Mouse (Mus musculus): ENCODE results near the gene Prom1.

The Prom1 gene

DNA sequence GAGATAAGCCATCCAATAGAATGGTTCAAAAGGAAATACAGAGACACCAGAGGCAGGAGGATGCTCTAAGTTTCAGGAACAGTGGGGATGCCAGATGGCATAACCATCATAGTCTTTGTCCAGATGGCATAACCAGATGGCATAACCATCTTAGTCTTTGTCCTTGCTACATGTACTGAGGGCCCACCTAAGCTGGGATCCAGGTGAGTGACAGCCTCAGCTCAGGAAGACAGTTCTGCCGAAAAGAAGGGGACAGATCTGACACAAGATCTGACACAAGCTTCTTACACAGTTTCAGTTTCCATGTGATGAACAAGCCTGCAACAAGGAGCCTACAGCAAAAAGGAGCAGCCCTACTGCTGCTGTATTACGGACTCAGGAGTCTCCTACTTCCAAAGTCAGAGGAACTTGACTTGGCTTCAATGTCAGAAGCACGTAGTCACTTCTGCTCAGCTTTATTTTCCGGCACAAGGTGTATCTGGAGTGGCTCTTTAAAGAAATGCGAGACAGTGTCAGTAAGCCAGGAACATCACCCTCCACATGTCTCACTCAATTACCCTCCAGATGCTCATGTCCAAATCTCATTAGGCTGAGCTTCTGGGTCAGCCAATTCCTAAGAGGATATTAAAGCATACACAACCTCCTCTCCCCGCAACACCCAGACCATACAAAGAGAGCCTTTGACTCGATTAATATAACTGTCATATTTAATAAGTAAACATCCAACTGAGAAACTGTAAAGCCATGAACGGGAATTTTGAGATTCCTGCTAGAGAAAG, 21.4 kb downstream of the Prom1 start:
- DNase-seq (ENCODE audit: low spot score), result no peak

DNA sequence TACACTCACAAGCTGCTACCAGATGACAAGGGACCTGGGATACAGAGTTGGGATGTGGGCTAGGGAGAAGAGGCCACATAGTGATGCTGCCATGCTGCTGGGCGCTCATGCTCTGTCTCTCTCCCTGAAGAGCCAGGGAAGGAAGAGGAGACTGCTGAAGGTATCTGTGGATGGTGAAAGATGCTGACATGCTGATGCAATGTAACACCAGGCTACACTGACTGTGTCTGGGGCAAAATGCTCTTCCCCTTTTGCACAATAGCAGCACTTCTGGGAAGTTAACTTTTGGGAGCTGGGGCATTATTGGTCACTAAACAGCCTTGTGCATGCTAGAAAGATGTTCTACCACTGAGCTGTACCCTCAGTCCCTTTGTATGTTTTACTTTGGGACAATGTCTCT, 26.4 kb downstream of the Prom1 start:
- no peak for DNase-seq (ENCODE audit: low spot score)

DNA sequence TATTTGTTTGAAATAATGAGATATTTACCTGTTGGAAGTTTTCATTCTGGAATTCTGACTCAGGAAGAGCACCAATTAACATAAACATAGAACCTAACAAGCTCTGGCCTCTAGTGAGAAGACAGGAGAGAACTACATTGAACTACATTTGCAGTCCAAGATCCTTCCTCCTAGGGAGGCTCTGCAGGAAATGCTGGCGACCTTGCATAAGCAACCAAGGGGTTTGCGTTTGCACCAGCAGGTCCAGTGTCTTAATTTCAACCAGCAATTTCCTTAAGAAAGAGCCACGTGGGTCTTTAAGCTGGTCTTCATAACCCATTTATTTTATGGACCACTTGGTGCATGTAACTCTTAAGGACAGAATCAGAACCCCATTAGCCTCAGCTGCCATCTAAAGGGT, 28.2 kb downstream of the Prom1 start:
- no peak for DNase-seq (ENCODE audit: low spot score)

DNA sequence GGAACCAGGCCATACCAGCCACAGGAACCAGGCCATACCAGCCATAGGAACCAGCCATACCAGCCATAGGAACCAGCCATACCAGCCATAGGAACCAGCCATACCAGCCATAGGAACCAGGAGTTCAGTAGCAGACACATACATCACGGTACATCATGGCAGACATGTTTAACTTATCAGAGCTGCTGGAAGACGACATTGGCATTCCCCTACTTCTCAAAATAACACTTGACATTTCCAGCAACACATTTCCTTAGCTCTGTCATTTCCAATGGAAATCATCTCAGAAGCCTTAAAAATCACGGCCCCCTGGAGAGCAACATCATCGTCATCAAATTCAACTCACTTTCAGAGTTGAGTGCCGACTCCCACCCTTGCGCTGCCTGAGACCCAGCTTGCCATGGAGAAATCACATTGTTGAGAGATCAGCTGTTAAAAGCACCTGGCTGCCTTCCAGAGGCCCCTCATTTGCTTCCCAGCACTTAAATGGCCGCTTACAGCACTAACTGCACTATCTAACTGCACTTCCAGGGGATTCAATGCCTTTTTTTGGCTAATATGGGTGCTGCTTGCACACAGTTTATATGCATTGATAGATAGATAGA, 31.2 kb downstream of the Prom1 start:
- no peak for DNase-seq (ENCODE audit: low spot score)

DNA sequence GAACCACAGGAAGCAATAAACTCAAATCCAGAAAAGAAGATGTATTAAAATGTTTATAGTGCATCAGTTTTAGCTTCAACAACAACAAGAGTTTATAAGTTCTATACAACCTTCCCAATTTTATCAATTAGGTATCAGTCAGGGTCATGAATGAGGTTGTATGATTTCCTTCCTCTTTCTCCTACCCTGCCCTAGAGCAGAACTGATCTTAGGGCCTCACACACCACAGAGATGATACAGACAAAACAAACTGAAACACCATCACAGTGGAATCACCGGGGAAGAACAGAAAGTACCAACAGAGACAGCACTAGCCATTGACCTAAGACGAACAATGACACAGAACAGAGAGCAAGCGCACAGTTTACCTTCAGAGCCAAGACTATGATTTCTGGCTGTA, 43.6 kb downstream of the Prom1 start:
- DNase-seq (ENCODE audit: low spot score), result no peak

DNA sequence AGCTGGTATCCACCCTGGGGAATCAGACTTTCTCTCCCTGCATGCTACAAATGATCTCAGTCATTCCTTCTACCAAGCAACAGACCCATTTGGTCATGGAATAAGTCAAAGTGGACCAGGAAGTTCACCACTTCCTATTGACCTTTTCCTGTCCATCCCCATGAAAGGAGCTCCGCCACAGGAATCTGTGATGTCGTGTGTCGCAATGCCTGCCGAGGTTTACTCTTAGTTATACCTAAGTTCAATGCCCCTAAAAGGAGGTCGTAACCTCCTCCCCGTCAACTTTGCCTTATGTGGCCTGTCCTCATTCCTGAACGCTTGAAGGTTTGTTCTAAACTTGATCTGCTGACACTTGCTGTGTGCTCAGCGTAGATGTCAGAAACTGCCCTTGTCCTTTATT, 51.6 kb downstream of the Prom1 start:
- no peak for DNase-seq (ENCODE audit: low spot score)

DNA sequence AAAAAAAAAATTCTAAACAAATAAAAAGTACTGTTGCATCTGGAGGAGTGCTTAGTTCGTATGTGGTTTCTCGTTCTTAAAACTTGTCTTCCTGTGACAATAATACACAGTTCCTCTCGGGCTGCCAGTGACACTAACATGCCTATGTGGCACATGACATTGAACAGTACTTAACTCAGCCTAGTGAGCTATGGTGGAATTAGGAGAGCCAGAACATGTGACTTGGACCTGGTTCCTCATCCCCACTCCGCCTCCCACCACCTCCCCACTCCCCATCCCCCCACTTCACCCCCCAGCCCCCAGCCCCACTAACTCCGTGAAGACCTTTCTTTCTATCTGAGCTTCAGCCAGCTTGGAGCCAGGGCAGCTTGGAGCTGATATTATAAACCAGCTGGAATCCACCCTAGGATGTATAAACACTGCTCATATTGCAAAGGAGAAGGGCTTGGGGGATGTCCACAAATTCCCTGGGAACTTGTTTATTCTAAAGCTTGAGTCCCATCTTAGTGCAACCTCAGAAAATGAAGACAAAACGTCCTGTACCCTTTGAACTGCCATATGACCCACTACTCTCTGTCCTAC, 52.3 kb downstream of the Prom1 start:
- no peak for DNase-seq (ENCODE audit: low spot score)

DNA sequence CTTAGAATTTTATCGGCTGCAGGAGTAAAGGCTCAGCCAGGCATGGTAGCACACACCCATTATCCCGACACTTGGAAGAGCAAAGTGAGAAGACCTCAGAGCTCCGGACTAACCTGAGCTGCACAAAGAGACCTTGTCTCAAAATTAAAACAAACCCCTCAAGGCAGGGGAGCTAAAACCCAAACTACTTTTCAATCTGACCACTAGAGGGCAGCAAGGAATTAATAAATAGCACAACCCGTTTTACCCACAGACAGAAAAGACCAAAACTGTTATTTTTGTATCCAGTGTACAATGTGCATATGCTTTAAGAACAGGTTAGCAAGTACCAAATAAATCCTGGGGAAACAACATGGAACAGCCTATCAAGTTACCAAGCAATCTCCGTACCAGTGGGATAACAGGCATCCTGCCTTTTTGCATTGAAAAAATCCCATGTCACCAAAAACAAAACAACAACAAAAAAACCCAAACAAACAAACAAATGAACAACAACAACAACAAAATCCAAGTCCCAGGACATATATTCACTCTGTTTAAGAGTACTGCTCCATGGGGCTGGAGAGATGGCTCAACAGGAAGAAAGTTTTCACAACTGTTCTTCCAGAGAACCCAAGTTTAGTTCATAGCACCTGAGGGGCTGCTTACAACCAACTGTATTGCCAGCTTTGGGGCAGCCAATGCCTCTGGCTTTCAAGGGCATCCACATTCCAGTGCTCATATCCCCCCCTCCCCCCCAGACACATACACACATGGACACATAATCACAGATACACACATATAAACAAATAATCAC, 53.1 kb downstream of the Prom1 start:
- DNase-seq (ENCODE audit: low spot score), result peak; percentile 32

DNA sequence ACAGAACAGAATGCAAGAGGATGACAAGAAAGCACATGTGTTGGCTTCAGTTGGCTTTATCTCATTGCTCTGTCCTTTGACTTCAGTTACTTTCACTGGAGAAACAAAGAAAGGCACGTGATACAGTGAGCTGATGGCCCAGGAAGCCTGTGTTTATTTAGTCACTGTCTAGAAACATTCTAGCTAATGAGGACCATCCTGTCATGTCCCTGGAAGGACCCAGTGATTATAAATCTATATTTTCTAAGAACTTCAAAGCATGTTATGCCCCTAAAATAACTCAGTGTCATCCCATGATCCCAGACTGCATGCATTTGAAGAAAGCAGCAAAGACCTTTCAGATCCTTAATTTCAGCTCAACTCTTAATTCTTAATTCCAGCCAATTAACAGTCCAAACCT, 60.1 kb downstream of the Prom1 start:
- no peak for DNase-seq (ENCODE audit: low spot score)

DNA sequence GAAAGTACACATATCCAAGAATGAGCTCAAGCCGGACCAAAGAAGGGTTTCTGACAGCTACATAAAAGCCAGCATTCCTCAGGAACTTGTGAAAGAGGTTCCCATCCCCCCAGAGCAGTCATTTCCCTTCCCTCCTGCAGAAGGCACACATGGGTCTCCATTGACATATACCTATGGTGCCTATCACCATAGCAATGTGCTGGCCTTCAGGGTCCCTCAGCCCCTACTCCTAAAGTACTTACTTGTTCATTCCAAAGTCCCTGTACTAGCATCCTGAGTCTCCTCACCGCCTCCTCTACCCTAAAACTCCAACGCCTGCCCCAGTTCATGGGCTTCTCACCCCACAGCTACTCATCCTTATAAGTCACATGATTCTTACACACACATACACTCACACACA, 60.8 kb downstream of the Prom1 start:
- no peak for DNase-seq (ENCODE audit: low spot score)

DNA sequence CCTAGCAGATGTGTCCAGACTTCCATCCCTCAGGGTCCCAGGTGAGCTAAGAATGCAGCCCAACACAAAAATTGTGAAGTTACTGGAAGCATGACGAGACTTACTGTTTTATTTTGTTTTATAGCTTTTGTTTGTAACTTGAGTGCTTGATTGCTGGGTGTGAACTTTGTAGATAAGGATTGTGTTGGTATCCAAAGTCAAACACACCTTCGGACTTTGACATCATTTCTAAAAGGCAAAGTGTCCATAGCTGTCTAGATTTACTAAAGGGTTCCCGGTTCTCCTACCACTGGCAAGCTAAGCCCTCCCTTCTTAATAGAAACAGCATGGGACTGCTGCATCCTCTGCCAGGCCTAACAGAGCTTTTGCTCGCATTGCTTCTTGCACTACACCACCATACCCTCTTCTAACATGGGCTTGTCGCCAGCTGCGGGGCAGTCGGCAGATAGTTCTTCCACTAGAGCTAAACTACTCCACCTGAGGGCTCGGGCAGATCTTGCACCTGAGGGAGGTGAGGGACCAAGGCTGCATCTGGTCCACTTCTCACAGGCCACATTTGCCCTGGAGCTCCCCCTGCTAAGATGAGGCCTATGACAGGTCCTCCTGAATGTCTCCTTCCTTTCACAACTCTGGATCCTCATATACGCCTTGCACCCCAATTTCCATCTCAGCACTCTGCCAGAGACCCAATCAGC, 103.4 kb downstream of the Prom1 start:
- DNase-seq (ENCODE audit: low spot score), result no peak

DNA sequence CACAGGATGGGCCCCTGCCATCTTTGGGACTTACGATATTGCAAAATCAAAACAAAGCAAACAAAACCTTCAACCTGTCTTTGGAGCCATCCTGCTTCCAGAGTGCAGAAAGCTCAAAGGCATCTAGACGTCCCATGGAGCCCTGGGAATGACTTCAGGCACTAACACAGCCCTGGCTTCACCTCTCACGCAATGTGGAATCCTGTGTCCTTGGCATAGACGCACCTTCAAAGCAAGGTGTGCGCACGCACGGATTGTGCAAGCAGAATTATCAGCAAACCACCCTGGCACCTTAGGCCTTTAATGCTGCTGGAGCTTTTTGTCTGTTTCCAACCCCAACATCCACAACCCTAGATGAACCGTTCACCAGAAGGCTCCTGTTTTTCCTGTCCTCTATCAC, 104.2 kb downstream of the Prom1 start:
- DNase-seq (ENCODE audit: low spot score), result no peak

DNA sequence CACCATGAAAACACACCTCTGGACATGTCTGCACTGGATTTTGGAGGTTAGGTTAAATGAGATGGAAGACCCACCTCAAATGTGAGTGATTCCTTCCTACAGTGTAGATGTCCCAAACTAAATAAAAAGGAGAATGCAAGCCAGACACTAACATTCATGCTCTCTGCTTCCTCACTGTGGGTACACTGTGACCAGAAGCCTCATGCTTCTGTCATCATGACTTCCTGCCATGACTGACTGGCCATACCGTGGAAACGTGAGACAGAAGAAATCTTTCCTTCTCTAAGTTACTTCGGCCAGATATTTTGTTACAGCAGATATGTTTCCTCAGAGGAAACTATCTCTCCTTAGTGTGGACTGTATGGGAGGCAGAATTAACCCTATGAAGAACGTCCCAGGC, 105.7 kb downstream of the Prom1 start:
- DNase-seq (ENCODE audit: low spot score), result no peak

DNA sequence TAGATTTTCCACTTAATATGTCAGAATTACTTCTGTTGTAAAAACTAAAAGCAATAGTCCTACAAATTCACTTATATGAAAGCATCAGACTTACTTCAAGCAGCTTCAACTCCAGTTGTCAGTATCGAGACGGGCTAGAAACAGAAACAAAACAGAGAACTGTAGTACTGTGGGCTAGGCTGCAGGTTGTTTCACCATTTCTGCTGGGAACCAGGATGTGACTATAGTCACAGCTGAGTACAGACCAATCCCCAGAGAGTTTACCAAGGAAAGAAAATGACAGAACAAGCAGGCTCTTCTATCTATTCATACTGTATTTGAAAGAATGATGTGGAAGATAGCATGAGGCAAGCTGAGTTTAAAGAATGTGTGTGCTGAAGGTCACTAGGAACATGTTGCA, 106.9 kb downstream of the Prom1 start:
- no peak for DNase-seq (ENCODE audit: low spot score)

DNA sequence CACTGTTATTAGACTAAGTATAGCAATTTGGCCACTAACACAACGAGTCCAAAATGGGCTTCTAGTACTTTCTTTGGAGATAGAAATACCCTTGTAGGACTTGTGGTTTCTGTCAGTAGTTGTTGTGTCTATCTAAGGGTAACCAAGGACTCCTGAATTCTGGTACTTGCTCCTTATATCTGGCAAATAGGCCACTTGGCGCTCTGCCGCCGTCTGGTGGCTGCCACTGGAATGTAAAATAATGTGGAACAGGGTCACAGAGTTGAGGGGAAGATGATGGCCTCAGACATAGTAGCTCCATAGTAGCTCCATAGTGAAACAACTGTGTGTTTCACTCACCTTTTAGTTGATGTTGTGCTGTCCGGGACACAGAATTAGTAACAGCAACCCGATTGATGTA, 111.5 kb downstream of the Prom1 start:
- peak; percentile 62 for DNase-seq (ENCODE audit: low spot score)

DNA sequence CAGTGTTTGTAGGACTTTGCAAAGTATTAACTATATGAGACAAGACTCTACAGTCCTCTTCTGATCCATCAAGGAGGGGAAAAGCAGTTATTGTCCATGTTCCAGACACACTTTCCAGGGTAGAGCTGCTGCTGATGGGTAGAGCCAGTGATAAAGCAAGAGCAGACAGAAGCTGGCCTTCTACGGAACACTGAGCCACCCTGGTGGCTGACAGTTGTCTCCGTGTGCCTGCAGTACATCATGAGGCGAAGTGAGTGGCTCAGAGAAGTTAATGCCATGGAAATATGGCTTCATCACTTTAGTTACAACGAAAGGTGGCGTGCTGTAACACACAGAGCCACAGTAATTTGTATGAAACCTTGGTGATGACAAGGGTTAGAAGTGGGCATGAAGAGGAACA, 112.8 kb downstream of the Prom1 start:
- no peak for DNase-seq (ENCODE audit: low spot score)

DNA sequence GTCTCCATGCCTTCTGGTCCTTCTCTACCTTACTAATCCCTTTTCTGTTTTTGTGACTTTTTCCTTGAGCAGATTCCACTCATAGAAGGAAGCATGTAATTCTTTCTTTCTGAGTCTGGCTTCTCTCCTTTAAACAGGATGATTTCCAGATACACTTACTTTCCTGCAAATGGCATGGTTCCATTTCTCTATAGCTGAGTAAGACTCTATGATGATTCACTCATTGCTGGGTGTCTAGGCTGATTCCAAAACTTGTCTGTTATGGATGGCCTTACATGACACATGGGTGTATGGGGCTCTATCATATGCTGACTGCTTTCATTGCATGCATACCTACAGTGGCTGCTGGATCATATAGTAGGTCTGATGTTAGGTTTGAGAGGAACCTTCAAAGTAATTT, 115.6 kb downstream of the Prom1 start:
- no peak for DNase-seq (ENCODE audit: low spot score)

DNA sequence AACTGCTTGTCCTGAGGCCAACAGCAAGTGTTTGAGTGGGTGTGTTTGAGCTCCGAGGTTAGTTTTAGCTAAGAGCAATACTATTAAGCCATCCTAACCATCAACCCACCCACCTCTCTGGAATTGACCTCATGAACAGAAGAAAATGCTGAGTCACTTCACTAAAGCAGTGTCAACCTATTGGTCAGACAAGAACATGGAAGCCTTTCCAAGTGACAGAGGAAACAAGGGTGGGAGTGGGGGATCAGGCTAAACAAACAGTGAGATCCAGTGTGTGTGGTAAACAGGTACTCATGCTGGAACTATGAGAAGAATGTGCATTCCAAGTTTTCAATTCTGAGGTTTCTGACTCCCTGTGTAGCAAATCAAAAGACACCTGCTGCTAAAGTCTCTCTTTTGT, 118.9 kb downstream of the Prom1 start:
- DNase-seq (ENCODE audit: low spot score), result peak; percentile 15

DNA sequence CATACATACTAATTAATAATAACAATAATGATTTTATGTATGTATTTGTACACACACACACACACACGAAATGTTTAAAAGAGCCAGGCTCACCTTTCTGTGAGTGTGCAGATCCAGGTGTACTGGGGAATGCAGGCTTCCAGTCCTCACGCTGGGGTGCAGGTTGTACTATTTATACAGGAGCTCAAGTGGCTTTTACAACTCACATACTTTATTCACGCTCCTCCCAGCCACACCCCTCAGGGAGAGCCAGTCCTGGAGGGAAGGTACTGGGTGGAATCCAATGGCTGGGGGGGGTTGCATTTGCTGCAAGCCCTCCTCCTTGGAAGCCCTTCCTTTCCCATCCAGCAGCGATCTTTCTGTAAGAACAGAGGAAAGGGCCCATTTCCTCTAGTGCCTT, 120.2 kb downstream of the Prom1 start, which contains the start of gene Fgfbp1:
Gene Fgfbp1, minus strand, starts transcription at position 160 of the 400 bp plus-strand sequence.
- DNase-seq (ENCODE audit: low spot score), result peak; percentile 86

DNA sequence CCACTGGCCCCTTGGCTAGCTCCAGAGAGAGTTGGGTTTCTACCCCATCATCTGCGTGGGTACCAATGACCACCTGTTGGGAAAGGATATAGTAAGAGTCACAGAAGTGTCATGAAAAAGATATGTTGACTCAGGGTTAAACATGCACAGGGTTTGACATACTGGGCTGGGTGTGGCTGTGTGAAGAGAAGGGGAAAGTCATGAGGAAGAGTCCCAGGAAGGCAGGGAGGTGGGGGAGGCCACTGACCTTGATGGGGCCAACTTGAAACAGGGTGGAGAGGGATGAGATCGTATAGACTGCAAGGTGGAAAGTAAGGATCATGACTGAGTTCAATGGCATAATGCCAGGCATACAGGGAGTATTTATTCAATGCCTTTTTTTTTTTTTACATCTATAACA, 121.4 kb downstream of the Prom1 start:
- no peak for DNase-seq (ENCODE audit: low spot score)

DNA sequence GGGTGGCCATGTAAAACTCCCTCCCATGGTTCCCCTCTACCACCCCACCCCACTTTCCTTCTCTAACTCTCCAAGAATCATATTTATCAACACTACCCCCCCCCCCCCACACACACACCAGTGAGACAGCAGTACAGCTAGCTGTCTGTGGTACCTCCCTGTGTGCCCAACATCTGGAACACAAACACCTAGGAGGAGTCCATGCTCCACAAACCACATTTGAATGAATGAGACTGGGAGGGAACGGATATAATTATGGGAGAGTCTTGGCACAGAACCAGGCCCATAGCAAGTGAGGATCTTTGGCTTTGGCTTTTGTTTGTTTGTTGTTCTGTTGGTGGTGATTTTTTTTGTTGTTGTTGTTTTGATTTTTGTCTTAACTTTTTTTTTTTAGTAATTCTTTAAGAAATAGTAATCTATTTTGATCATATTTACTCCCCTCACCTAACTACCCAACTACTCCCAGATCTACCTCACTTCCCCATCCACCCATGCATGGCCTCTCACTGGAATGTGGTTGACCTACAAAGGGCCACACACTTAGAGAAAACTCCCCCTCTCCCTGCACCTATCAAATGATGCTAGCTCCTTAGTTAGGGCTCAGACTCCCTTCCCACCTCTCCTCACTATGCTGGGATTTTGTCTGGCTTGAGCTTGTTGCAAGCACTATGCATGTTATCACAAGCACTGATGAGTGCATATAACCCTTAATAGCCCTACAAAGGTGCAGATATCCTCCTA, 124.8 kb downstream of the Prom1 start:
- no peak for DNase-seq (ENCODE audit: low spot score)

Measured in lung, postnatal 25 days (tissue).